Mouse (Mus musculus) heart, adult 18-20 months (tissue): ENCODE measurements around the gene Gm20604. TPM values are rescaled to one million over a fixed set of nuclear protein-coding genes. Genes with fewer than 3 reads are reported as not detected.
A peak's percentile ranks its signal among the peaks of the same experiment; 100 is the strongest.

Experiments used
- DNase-seq, 2 experiments: peaks; one replicate each; pipeline ENCODE4 v3.0.0; 2021 to 2022; ENCODE audit warnings: mixed read lengths in 1 of 2
- long read RNA-seq, 2 experiments: library from polyadenylated mRNA; stranded (forward); transcript quantifications; one replicate each; pipeline ENCODE4 v2.0.0; 2021
- total RNA-seq, 2 experiments: library from RNA; stranded (reverse); gene quantifications; 2 replicates each; pipeline ENCODE4 v1.2.3; 2021

The Gm20604 gene
- 1 to 10 TPM; 3.8 to 4.1 TPM for total RNA-seq
- long read RNA-seq, experiment 1, partial matches to known transcripts: 2 of 4 reads
- long read RNA-seq, experiment 1, other reads (novel, unspliced or antisense): 0 of 4 reads
- long read RNA-seq, experiment 2, partial matches to known transcripts: 1 of 4 reads
- long read RNA-seq, experiment 2, other reads (novel, unspliced or antisense): 0 of 4 reads

GRCm38 (mm10) chr12:102758403-102758756 lies at the start of gene Gm20604:
Gene Gm20604, minus strand, starts transcription at chr12:102758672.
- peak in 1 of 2 experiments; percentile 15 for DNase-seq

GRCm38 (mm10) chr12:102799528-102799927 lies 41.1 kb upstream of the Gm20604 start:
- DNase-seq: no peak

- no peak for DNase-seq
Measured at GRCm38 (mm10) chr12:102787927-102788326, 29.5 kb upstream of the Gm20604 start.

- DNase-seq: no peak
Measured at GRCm38 (mm10) chr12:102785593-102785985, 27.1 kb upstream of the Gm20604 start.

- no peak for DNase-seq
Measured at GRCm38 (mm10) chr12:102784899-102785592, 26.6 kb upstream of the Gm20604 start.

GRCm38 (mm10) chr12:102782841-102783240 lies 24.4 kb upstream of the Gm20604 start:
- DNase-seq: no peak

GRCm38 (mm10) chr12:102779452-102779851 lies 21.0 kb upstream of the Gm20604 start:
- DNase-seq: peak in 1 of 2 experiments; percentile 23

GRCm38 (mm10) chr12:102778151-102778550 lies 19.7 kb upstream of the Gm20604 start:
- no peak for DNase-seq

- DNase-seq: no peak
Measured at GRCm38 (mm10) chr12:102776035-102776434, 17.6 kb upstream of the Gm20604 start.

GRCm38 (mm10) chr12:102772676-102773075 lies 14.2 kb upstream of the Gm20604 start:
- no peak for DNase-seq

GRCm38 (mm10) chr12:102771601-102772000 lies 13.1 kb upstream of the Gm20604 start:
- DNase-seq: no peak

GRCm38 (mm10) chr12:102769000-102769399 lies 10.5 kb upstream of the Gm20604 start:
- DNase-seq: no peak

GRCm38 (mm10) chr12:102763696-102764095 lies 5.2 kb upstream of the Gm20604 start:
- DNase-seq: peak in 1 of 2 experiments; percentile 10

GRCm38 (mm10) chr12:102761668-102762067 lies 3.2 kb upstream of the Gm20604 start:
- DNase-seq: no peak

GRCm38 (mm10) chr12:102758936-102759335 lies 464 bp upstream of the Gm20604 start:
- no peak for DNase-seq

- DNase-seq: peak; percentile 97 to 98
Measured at GRCm38 (mm10) chr12:102757689-102758402, 626 bp downstream of the Gm20604 start, which contains the start of the genes Gm28051, Gon7 and Ubr7. Gene Gm28051, minus strand, starts transcription at chr12:102757765. Gene Gon7, minus strand, starts transcription at chr12:102757803. Gene Ubr7, plus strand, starts transcription at chr12:102757967.

GRCm38 (mm10) chr12:102757055-102757688 lies 1.3 kb downstream of the Gm20604 start:
- no peak for DNase-seq

GRCm38 (mm10) chr12:102756304-102756703 lies 2.2 kb downstream of the Gm20604 start:
- peak; percentile 11 to 32 for DNase-seq

- DNase-seq: no peak
Measured at GRCm38 (mm10) chr12:102748256-102748655, 10.2 kb downstream of the Gm20604 start.

- no peak for DNase-seq
Measured at GRCm38 (mm10) chr12:102744839-102745238, 13.6 kb downstream of the Gm20604 start.

GRCm38 (mm10) chr12:102743589-102744574 lies 14.6 kb downstream of the Gm20604 start, which contains the start of the genes Moap1 and Tmem251:
Gene Moap1, minus strand, starts transcription at chr12:102743661.
Gene Tmem251, plus strand, starts transcription at chr12:102743762.
- DNase-seq: peak; percentile 91 to 95
